Mouse (Mus musculus) embryonic facial prominence, embryonic 14.5 days (tissue): ENCODE results near the gene Prrc2a. TPM values are rescaled to one million over a fixed set of nuclear protein-coding genes. Genes with fewer than 3 reads are reported as not detected.
A peak's percentile ranks its signal among the peaks of the same experiment; 100 is the strongest.

Experiments
- ATAC-seq: fragments of 200-750 bp; cut with Nextera tagmentation; 2 replicates; pipeline ENCODE4 v1.8.0; 2017; ENCODE audit warnings: low read depth, moderate number of reproducible peaks, moderate TSS enrichment
- DNase-seq: peaks from one replicate; pipeline ENCODE4 v3.0.0-alpha.2; 2015; ENCODE audit warnings: low spot score
- H3K27ac ChIP-seq: fragments of 300-500 bp; sonication (generic); replicated peaks from 2 replicates; pipeline ENCODE4 v1.5.1; 2014; ENCODE audit warnings: low read depth, mild to moderate bottlenecking, low read length, moderate library complexity
- H3K27me3 ChIP-seq: fragments of 300-500 bp; sonication (generic); replicated peaks from 2 replicates; pipeline ENCODE4 v1.6.1; 2014; ENCODE audit warnings: low read length; ENCODE audit not compliant: control insufficient read depth, insufficient read depth
- H3K36me3 ChIP-seq: fragments of 300-500 bp; sonication (generic); 2 replicates; pipeline ENCODE4 v1.6.1; 2014; ENCODE audit warnings: low read length, mixed read lengths; ENCODE audit not compliant: control insufficient read depth, insufficient read depth
- H3K4me1 ChIP-seq: fragments of 300-500 bp; sonication (generic); 2 replicates; pipeline ENCODE4 v1.6.1; 2014; ENCODE audit warnings: antibody characterized with exemption, low read length; ENCODE audit not compliant: control insufficient read depth, insufficient read depth
- H3K4me2 ChIP-seq: fragments of 300-500 bp; sonication (generic); 2 replicates; pipeline ENCODE4 v1.6.1; 2014; ENCODE audit warnings: low read depth, mild to moderate bottlenecking, low read length, moderate library complexity, mixed read lengths
- H3K4me3 ChIP-seq: fragments of 300-500 bp; sonication (generic); 2 replicates; pipeline ENCODE4 v1.5.1; 2014; ENCODE audit warnings: low read depth, mild to moderate bottlenecking, low read length
- H3K9ac ChIP-seq: fragments of 300-500 bp; sonication (generic); 2 replicates; pipeline ENCODE4 v1.6.1; 2014; ENCODE audit warnings: low read depth, mild to moderate bottlenecking, low read length, moderate library complexity, mixed read lengths
- H3K9me3 ChIP-seq: fragments of 300-500 bp; sonication (generic); 2 replicates; pipeline ENCODE4 v1.6.1; 2016; ENCODE audit warnings: low read length; ENCODE audit not compliant: control insufficient read depth
- WGBS: fragments of 180-500 bp; shearing (Covaris S2); extraction: QIAGEN DNeasy Blood & Tissue Kit; methylation state at CpG from one replicate; pipeline ENCODE4 v1.1.7; 2014; 5-methylcytosine and 5-hydroxymethylcytosine counted together
- polyA plus RNA-seq: library from polyadenylated mRNA; unstranded; fragments of >200 nt; fragmentation: Nextera tagmentation; extraction: Ambion mirVana; gene quantifications from 2 replicates; pipeline ENCODE4 v1.2.1, GENCODE M21; 2014

The Prrc2a gene
- polyA plus RNA-seq: 151 and 172 TPM in 2 replicates

DNA sequence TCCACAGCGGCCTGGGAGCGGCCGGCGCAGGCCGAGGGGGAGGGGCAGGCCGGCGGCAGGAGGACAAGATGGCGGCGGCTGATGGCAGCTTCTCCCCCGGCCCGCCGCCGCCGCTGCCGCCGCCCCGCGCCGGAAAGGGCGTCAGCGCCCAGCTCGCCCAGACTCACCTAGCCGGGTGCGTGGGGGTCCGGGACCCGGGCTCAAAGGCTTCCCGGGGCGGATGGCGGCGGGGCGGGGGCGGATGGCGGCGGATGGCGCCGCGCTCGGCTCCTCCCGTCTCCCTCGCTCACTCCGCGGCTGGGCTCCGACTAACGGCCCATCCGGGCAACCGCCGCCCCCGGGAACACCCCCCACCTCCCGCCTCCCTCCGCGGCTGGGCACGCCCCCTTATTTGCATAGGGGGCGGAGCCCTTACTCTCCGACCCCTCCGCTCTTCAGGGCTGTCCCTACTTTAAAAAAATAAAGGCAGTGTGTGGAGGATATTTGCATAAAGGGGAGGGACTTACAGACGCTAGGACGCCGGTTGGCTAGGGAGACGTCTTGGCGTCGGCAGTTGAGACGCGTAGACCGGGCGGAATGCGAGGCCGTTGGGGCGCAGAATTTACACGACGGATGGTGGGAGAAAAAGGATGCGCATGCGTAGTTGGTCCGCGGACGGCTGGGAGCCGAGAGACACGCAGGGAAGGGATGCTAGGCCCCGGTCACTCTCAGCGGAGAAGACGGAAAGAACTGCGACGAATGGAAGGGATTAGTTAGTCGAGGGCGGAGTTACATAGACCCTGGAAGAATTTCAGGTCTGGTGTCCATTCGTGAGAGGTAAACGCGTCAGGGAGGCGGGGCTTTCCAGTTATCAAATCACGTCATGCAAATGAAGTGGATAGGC, at the start of gene Prrc2a:
Gene Prrc2a (minus strand): TSS at position 330 of the 883 bp plus-strand sequence.
- Histone ChIP-seq H3K36me3 (peaks cover 25% of the 10 kb centered on the region), H3K4me1 (peaks cover 21% of the 10 kb centered on the region), H3K27ac (peak within 1 kb of the TSS; percentile 95), H3K4me3 (peak within 1 kb of the TSS; percentile 93), H3K27me3 (no peaks in the 10 kb centered on the region), H3K9me3 (no peaks in the 10 kb centered on the region), H3K4me2 (peak within 1 kb of the TSS; percentile 84), H3K9ac (peak within 1 kb of the TSS; percentile 99)
- ATAC-seq (peak; percentile 95), DNase-seq (peak; percentile 100)
- WGBS: under 1% methylated on average over 46 of the region's 89 CpGs

- H3K36me3 ChIP-seq: no peaks in the 10 kb centered on the region
- no peak for ATAC-seq
- no peak overlapping the region for H3K27ac ChIP-seq
- no peaks in the 10 kb centered on the region for H3K27me3 ChIP-seq
- H3K4me1 ChIP-seq: no peaks in the 10 kb centered on the region
- DNase-seq: no peak
- H3K9me3 ChIP-seq: no peaks in the 10 kb centered on the region
- no peak overlapping the region for H3K9ac ChIP-seq
- no peak overlapping the region for H3K4me3 ChIP-seq
- no peak overlapping the region for H3K4me2 ChIP-seq
- 92% methylated on average over 5 of the region's 5 CpGs for WGBS
Measured at GRCm38 (mm10) chr17:35213071-35213470, 48.4 kb upstream of the Prrc2a start.

GRCm38 (mm10) chr17:35210593-35210992, 45.9 kb upstream of the Prrc2a start:
- H3K4me2 ChIP-seq: no peak overlapping the region
- DNase-seq: no peak
- no peaks in the 10 kb centered on the region for H3K9me3 ChIP-seq
- no peak for ATAC-seq
- H3K27ac ChIP-seq: no peak overlapping the region
- WGBS: 59% methylated on average over 3 of the region's 3 CpGs
- no peak overlapping the region for H3K9ac ChIP-seq
- H3K27me3 ChIP-seq: no peaks in the 10 kb centered on the region
- H3K4me3 ChIP-seq: no peak overlapping the region
- H3K4me1 ChIP-seq: no peaks in the 10 kb centered on the region
- no peaks in the 10 kb centered on the region for H3K36me3 ChIP-seq

- 75% methylated on average over 12 of the region's 12 CpGs for WGBS
- H3K4me3 ChIP-seq: no peak overlapping the region
- H3K4me2 ChIP-seq: no peak overlapping the region
- no peak for ATAC-seq
- DNase-seq: no peak
- 0 out of 2 replicates have a peak, but pooled peaks cover 4% of the 10 kb centered on the region for H3K27me3 ChIP-seq
- no peak overlapping the region for H3K9ac ChIP-seq
- H3K9me3 ChIP-seq: no peaks in the 10 kb centered on the region
- no peaks in the 10 kb centered on the region for H3K4me1 ChIP-seq
- no peak overlapping the region for H3K27ac ChIP-seq
- no peaks in the 10 kb centered on the region for H3K36me3 ChIP-seq
Measured at GRCm38 (mm10) chr17:35209785-35210535, 45.3 kb upstream of the Prrc2a start.

- H3K9ac ChIP-seq: no peak overlapping the region
- H3K4me2 ChIP-seq: no peak overlapping the region
- no peaks in the 10 kb centered on the region for H3K4me1 ChIP-seq
- DNase-seq (no peak), ATAC-seq (no peak)
- no peak overlapping the region for H3K27ac ChIP-seq
- 52% methylated on average over 10 of the region's 10 CpGs for WGBS
- no peaks in the 10 kb centered on the region for H3K9me3 ChIP-seq
- peaks cover 22% of the 10 kb centered on the region for H3K27me3 ChIP-seq
- no peaks in the 10 kb centered on the region for H3K36me3 ChIP-seq
- no peak overlapping the region for H3K4me3 ChIP-seq
Measured at GRCm38 (mm10) chr17:35205380-35205769, 40.7 kb upstream of the Prrc2a start.

DNA sequence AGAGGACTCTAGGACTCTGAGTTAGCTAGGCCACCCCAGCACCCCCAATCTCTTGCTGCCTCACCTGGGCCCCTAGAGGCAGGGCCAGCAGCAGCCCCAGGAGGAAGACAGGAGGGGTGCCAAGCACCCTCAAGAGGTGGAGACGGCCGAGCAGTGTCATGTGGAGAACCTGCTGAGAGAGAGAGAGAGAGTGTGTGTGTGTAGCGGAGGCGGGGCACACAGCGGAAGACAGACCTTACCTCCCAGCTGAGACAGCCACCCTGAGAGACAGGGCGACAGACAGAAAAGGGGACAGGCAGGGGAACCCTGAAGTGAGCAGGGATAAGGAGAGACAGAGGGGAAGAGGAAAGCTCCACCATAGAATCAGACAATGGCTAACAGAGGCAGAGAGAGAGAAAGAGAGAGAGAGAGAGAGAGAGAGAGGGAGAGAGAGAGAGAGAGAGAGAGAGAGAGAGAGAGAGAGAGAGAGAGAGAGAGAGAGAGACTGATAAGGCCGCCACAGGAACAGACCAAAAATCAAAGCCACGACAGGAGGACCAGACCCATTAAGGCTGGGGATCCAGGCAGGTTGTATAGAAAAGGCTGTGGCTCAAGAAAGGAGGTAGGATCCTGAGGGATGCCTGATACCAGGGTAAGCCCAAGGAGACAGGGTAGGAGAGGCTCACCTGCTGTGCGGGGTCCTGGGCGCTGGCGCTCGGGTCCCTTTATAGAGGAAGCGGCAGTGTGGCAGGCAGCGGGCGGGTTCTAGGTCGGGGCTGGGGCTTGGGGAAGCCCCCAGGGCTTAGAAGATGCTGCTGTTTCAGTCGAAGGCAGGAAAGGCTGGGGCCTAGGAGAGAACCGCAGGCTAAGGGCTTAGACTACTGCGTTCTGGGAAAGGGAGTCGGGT, 40.0 kb upstream of the Prrc2a start, which contains the start of gene Lta:
Gene Lta (minus strand): TSS at position 858 of the 886 bp plus-strand sequence.
- Histone ChIP-seq H3K4me1 (no peaks in the 10 kb centered on the region), H3K27me3 (peaks cover 22% of the 10 kb centered on the region), H3K9ac (no peak within 1 kb of the TSS; the same call in 1 of the 2 replicates), H3K4me3 (no peak within 1 kb of the TSS), H3K4me2 (no peak within 1 kb of the TSS), H3K27ac (no peak within 1 kb of the TSS), H3K9me3 (no peaks in the 10 kb centered on the region), H3K36me3 (no peaks in the 10 kb centered on the region)
- DNase-seq (no peak), ATAC-seq (no peak)
- 18% methylated on average over 15 of the region's 20 CpGs for WGBS

- no peak overlapping the region for H3K9ac ChIP-seq
- no peaks in the 10 kb centered on the region for H3K9me3 ChIP-seq
- H3K4me3 ChIP-seq: no peak overlapping the region
- WGBS: 70% methylated on average over 4 of the region's 4 CpGs
- ATAC-seq (no peak), DNase-seq (no peak)
- no peaks in the 10 kb centered on the region for H3K4me1 ChIP-seq
- no peaks in the 10 kb centered on the region for H3K36me3 ChIP-seq
- peaks cover 28% of the 10 kb centered on the region for H3K27me3 ChIP-seq
- no peak overlapping the region for H3K27ac ChIP-seq
- no peak overlapping the region for H3K4me2 ChIP-seq
Measured at GRCm38 (mm10) chr17:35202442-35202841, 37.7 kb upstream of the Prrc2a start.

GRCm38 (mm10) chr17:35201787-35202186, 37.1 kb upstream of the Prrc2a start, which contains the start of gene Tnf:
Gene Tnf, minus strand, starts transcription at chr17:35202007.
- H3K27me3 ChIP-seq: peaks cover 32% of the 10 kb centered on the region
- H3K36me3 ChIP-seq: no peaks in the 10 kb centered on the region
- no peak within 1 kb of the TSS for H3K9ac ChIP-seq
- WGBS: 34% methylated on average over 13 of the region's 13 CpGs
- DNase-seq: no peak
- no peak within 1 kb of the TSS for H3K27ac ChIP-seq
- H3K4me3 ChIP-seq: 0 out of 2 replicates have a peak within 1 kb of the TSS, but pooled peaks have one; percentile 1
- H3K9me3 ChIP-seq: no peaks in the 10 kb centered on the region
- H3K4me2 ChIP-seq: no peak within 1 kb of the TSS; the same call in 1 of the 2 replicates
- no peaks in the 10 kb centered on the region for H3K4me1 ChIP-seq
- no peak for ATAC-seq
